Mouse (Mus musculus) liver, adult (tissue): ENCODE measurements around the gene Umad1.

Experiments used
- GATA4 ChIP-seq: IDR thresholded peaks from 2 replicates; pipeline ENCODE4 v1.6.1; 2014; ENCODE audit warnings: mild to moderate bottlenecking, low read length; ENCODE audit not compliant: insufficient replicate concordance

Umad1 gene

DNA sequence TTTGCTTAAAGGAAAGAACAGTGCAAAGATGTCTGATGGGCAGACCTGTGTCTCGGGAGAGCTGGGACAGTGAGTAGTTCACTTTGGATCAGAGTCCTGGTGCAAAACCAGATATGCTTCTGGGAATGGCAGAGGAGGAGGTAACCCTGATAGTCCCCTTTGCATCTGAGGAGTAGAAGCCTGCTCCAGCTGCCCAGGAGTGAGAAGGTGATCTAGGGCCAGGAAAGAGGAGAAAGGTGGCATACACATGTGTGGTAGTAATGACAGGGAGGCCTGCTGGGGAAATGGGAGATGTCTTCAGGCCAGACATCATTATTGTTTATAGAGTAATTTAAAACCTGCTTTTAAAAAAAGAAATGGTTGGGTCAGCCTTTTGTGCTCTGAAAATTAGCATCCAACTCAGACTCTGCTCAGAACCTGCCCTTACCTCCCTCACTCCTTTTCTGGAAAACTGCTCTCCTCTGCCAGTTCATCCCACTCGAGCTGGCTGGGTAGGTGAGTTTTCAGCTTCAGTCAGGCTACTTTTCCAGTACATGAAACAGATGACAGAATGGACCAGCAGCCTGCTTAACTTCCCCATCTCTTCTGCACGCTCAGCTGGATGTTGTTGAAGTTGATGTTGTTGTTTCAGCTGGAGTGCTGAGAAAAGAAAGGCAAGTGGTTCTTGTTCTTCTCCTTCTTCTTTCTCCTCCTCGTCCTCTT lies 160.5 kb downstream of the Umad1 start:
- no peak for TF ChIP-seq GATA4

DNA sequence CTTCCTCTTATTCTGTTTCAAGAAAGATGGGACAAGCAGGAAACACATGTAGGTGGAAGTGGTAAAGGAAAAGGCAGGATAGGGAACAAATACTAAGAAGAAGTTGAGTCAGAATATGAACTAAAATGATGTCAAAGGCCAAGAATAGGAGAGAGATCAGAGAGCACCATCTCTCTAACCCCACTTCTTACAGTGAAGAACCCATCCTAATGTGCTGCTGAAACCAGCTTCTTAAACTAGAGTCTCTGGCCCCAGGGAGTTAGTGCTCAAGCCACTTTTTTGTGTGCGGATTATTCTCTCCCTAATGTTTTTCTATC lies 161.1 kb downstream of the Umad1 start:
- TF ChIP-seq GATA4, result no peak

DNA sequence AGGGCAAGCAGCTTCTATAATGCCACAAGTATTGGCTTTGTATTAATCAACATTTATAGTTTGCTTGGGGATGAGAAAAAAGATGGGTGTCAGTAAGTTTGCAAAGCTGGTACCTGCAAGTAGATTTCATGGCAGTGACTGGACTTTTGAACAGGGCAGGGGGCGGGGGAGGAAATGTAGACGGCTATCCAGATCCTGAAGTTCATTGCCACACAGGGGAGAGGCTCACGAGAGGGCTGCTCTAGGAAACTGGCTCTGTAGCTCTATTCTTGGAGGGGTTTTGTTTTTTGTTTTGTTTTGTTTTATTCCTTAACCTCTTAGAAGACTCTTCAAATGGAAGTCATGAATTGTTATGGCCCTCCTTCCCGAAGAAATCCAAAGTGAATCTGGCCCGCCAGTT lies 162.3 kb downstream of the Umad1 start:
- TF ChIP-seq GATA4, result no peak

DNA sequence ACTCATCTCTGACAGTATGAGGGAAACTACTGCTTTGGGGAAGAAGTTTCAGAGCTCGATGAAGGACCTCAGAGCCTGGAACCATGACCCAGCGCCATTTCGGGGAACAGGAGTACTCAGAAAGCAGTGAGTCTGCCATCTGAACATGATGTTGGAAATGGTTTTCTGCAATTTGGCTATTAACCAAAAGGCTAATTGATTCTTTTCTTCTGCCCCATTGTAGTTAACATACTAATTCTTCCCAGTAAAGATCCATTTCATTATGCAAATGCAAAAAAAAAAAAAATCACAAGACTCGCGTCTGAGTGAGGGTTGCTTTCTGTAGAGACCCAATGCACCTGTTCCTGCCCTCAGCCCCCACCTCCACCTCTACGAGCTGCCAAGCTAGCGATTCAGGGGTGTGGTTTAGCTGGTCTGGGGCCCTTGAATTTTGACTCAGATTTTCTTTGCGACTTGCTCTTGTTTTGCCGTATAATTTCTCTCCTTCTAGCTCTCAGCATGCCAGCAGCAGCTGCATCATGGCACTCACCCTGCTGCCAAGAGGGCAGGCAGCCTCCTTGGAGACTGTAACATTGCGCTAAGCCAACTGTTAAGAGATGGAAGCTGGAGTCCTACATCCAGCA lies 163.0 kb downstream of the Umad1 start:
- TF ChIP-seq GATA4, result no peak

DNA sequence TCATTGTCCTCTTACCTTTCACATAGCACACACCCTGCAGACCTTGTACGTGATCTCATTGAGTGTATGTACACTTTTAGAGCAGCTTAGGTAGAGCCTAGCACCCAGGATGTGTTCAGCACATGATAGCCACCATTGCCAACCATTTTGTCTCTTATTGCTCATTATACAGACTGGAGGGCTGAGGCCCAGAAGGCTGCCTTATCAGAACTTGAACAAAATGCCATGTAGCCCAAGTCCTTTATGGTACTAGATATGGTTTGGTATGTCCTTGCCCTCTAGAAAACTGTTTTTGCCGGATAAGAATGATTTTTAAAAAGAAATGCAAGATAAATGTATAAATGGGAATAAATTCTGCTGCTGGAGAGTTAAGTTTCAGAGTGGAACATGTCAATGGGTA lies 164.1 kb downstream of the Umad1 start:
- TF ChIP-seq GATA4, result no peak

DNA sequence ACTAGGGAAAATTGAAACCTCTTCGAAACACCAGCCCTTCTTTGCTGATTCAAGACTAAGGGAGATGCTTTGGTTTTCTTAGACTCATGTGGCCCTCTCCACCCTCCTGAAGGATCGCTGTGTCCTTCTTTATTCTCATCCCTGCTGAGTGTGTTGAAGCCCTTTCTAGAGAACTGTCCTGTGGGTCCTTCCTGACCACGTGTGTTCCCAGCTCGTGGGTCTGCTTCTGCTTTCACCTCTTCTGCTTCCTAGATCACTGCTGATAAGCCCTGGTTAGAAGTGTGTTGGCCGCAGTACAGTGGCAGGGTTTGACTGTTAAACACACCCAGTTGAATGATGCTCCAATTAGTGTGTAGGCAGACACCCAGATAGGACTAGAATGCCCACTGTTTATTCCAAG lies 168.6 kb downstream of the Umad1 start:
- TF ChIP-seq GATA4, result no peak

DNA sequence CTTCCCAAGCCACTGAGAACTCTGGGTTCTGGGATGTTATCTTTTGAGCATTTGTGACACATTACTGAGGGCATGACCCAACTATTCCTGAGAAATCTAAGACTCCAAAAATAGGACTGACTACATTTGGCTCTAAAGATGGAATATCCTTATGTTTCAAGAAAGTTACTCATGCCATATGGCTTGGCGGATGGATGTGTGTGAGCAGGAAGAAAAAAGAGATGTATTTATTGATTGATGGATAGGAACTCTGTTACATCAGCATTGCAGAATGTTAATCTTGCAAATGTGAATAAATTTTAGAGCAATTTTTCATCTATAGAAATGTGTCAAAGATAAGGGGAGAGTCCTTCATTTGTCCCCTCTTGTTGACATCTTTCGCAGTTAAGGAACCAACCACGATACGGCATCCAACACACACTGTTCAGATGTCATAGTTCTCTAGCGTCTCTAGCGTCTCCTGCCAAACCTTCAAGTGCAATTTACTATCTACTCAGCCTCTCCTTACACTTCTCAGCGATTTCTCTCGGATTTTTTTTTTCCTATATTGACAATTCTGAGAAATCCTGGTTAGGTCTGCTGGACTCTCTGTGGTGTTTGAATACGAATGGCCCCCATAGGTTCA lies 171.6 kb downstream of the Umad1 start:
- TF ChIP-seq GATA4, result no peak

DNA sequence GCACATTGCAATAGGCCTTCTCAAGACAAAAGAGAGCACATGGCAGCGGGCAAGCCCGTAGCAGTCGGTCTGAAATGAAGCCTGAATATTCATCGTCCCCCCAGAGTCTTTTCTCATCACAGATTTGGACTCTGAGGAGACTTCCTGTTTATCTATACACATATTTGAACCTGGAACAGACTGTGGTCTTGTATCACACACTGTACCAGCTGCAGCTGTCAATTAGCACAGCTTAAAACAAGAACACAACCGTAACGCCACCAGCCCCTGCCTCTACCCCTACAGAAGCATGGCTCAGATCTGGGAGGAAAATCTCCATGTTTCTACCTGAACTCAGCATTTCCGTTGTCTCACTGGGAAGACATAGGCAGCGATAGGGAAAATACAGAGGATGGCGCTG lies 174.1 kb downstream of the Umad1 start:
- TF ChIP-seq GATA4, result no peak

DNA sequence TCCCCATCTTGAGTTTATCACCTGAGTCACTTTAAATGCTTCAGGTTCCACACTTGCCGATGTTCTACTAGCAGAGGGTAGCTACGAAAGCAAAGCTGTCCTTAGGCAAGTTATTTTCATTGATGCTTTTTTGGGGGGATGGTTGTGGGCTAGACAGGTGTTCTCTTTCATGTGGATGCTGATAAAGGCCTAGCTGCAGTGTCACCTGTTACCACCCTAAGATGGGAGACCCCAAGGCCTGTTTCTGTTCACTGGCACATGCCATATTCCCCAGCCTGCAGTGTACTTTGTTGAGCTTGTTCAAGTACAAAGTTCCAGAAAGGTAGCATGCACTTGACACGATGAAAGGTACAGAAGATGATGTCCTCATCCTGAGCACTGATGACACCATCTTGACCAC lies 178.8 kb downstream of the Umad1 start:
- no peak for TF ChIP-seq GATA4

DNA sequence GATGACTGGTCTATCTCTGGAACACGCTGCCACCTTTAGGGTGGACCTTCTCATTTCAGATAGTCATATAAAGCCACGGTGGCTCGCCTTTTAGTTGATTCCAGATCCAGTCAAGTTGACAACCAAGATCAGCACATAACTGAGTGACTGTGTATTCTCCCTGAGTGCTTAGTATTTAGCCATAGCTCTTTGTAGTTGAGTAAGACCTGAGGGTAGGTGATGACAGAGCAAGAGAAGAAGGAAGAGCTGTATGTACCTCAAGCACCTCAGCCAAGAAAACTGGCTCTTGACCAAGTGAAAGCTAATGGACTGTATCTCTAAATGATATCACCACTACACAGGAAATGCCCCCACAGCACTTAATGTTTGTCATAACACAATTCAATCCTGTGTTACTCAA lies 182.7 kb downstream of the Umad1 start:
- no peak for TF ChIP-seq GATA4

DNA sequence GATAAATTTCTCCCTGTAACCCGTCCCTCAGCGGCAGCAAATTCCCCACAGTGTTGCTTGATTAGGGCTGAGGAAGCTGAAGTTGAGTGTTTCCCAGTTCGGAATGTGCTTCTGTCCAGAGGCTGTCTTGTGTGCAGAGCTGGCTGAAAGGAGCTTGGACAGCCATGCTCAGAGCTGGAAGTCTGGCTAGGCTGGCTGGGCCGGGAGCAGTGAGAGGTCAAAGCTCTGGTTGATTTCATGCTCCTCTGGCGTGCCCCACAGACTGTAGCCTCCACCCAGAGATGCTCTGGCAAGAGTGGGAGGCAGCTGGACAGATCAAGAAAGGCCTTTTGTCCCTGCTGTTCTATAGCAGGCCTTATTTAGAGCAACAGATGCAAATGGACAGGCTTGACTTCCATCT lies 187.7 kb downstream of the Umad1 start:
- no peak for TF ChIP-seq GATA4

DNA sequence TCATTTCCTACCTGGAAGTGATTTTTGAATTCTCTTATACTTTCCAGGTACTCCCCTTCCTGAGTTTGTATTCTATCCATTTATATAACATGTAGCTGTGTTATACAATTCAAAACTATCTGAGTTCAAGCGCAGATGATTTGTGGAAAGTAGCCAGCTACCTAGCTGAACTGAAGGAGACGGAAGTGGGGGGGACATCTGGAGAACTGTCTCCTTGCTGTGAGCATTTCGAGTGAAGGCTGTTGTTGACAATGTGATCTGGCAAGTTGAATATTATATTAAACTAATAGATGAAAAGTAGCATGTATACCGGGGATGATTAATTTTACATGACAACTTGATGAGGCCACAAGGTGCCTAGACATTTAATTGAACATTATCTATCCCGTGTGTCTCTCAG lies 196.5 kb downstream of the Umad1 start:
- TF ChIP-seq GATA4, result no peak

DNA sequence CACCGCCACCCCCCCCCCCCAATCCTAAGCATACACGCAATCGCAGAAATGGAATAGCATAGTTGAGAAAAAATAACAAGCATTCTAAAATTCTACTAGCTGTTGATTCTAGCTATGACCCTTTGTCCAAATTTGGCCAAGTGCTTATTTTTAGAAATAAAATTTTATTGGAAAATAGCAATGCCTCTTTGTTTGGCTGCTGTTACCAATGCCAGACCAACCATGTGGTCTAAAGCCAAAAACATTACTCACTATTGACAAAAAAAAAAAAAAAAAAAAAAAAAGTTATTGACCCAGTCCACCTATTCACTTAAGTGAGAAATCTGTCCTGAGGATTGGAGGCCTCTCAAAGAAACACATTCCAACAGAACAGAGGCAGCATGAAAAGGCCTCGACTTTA lies 199.5 kb downstream of the Umad1 start:
- TF ChIP-seq GATA4, result no peak

DNA sequence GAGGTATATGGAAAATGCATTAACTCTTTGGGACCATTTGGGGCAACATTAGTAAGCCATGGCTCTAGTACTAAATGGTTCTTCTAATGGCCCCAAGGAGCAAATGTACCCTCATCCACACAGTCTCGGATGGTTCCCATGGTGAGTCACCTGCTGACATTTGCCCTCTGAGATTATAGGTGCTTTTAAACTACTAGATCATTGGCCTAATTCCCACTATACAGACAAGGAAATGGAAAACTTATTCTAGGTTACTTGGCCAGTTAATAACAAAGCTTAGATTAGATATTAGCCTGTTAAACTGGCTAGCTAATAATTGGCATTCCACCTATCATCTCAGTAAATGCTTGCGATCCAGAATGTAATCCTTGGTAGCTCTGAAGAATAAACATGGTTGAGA lies 203.4 kb downstream of the Umad1 start:
- TF ChIP-seq GATA4, result no peak

DNA sequence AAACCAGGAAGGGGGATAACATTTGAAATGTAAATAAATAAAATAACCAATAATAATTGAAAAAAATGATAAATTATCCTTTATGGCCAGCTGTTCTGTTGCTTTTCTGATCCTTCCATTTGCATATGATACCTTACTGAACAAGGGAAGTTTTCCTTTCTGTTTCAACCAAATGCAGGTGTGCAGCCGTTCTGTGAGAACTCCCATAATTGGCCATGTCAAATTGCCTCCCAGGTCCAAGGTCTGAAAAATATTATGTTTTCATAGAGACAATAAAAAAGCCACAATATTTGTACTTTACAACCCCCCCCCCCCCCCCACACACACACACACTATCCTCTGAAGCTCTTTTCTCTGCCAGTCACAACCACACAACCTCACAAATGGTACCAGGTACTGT lies 206.3 kb downstream of the Umad1 start:
- TF ChIP-seq GATA4, result no peak

DNA sequence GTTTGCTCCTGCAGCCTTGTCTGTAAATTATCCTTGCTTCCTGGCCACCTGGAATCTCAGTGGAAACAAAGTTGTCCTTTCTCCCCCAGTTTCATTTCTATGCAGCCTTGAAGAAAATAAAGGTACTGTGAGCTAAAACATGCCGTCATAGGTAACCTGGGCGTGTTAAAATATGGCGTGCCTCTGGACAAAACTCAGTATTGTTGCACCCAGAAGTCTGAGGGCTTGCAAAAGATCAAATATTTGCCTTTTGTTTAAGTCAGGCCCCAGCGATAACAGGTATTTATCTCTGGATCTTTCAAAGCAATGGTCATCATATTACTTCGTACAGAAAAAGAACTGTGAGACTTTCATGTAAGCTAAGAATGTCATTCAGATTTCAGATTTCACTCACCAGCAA lies 206.9 kb downstream of the Umad1 start:
- TF ChIP-seq GATA4, result no peak
